Mouse (Mus musculus) heart, embryonic 16.5 days (tissue): ENCODE measurements around the gene F2. TPM values are rescaled to one million over a fixed set of nuclear protein-coding genes. Genes with fewer than 3 reads are reported as not detected.

Experiments
- ATAC-seq: fragments of 200-750 bp; cut with Nextera tagmentation; replicated peaks from 2 replicates; pipeline ENCODE4 v1.8.0; 2017; ENCODE audit warnings: moderate number of reproducible peaks; ENCODE audit not compliant: insufficient read depth, low FRiP score; ENCODE audit errors: extremely low read depth
- H3K27ac ChIP-seq: fragments of 300-500 bp; sonication (generic); 2 replicates; pipeline ENCODE4 v1.5.1; 2014; ENCODE audit warnings: mild to moderate bottlenecking, low read length, control low read depth, moderate library complexity
- H3K27me3 ChIP-seq: fragments of 300-500 bp; sonication (generic); 2 replicates; pipeline ENCODE4 v1.6.1; 2014; ENCODE audit warnings: low read length, mixed read lengths; ENCODE audit not compliant: control insufficient read depth, insufficient read depth
- H3K36me3 ChIP-seq: fragments of 300-500 bp; sonication (generic); 2 replicates; pipeline ENCODE4 v1.6.1; 2014; ENCODE audit not compliant: control insufficient read depth, insufficient read depth
- H3K4me1 ChIP-seq: fragments of 300-500 bp; sonication (generic); 2 replicates; pipeline ENCODE4 v1.6.1; 2014; ENCODE audit warnings: low read length, mixed read lengths; ENCODE audit not compliant: control insufficient read depth, insufficient read depth
- H3K4me2 ChIP-seq: fragments of 300-500 bp; sonication (generic); 2 replicates; pipeline ENCODE4 v1.6.1; 2014; ENCODE audit warnings: low read depth, mild to moderate bottlenecking, control low read depth, low read length
- H3K4me3 ChIP-seq: fragments of 300-500 bp; sonication (generic); 2 replicates; pipeline ENCODE4 v1.5.1; 2014; ENCODE audit warnings: mild to moderate bottlenecking, control low read depth, low read length
- H3K9ac ChIP-seq: fragments of 300-500 bp; sonication (generic); 2 replicates; pipeline ENCODE4 v1.6.1; 2014; ENCODE audit warnings: low read length, control low read depth
- H3K9me3 ChIP-seq: fragments of 300-500 bp; sonication (generic); replicated peaks from 2 replicates; pipeline ENCODE4 v1.6.1; 2016; ENCODE audit warnings: low read length; ENCODE audit not compliant: control insufficient read depth
- whole genome bisulfite sequencing: fragments of 180-500 bp; shearing (Covaris S2); extraction: QIAGEN DNeasy Blood & Tissue Kit; methylation state at CpG from one replicate; pipeline ENCODE4 v1.1.7; 2014; 5-methylcytosine and 5-hydroxymethylcytosine counted together
- polyA plus RNA-seq: library from polyadenylated mRNA; unstranded; fragments of >200 nt; fragmentation: Nextera tagmentation; extraction: Ambion mirVana; gene quantifications from 2 replicates; pipeline ENCODE4 v1.2.1, GENCODE M21; 2015

F2 gene
- polyA plus RNA-seq, 1 experiment from 2014 or later = 0.89 TPM

DNA sequence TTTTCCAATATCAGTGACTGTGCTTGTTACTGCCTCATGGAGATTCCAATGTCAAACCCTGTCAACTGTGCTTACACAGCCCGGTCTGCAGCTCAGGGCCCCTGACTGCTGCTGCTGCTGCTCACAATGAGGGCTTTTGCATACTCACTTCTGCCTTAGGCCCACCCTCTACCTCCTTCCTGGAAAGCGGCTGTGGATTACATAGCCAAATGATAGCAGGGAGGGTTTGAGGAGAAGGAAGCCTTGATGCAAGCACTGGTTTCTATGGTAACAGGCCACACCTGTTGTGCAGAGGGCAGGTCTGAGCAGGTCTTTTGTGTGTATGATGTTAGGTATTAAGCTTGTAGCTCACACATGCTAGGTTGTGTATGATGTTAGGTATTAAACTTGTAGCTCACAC, 31.5 kb upstream of the F2 start:
- WGBS = 60% methylated on average over 2 of the region's 2 CpGs
- Histone ChIP-seq H3K36me3 (peaks cover 64% of the 10 kb centered on the region), H3K27me3 (no peaks in the 10 kb centered on the region), H3K27ac (no peak overlapping the region), H3K4me1 (peaks cover 7% of the 10 kb centered on the region; the same call in 1 of the 2 replicates), H3K9me3 (no peaks in the 10 kb centered on the region), H3K9ac (no peak overlapping the region), H3K4me3 (no peak overlapping the region), H3K4me2 (no peak overlapping the region)
- ATAC-seq = no peak

DNA sequence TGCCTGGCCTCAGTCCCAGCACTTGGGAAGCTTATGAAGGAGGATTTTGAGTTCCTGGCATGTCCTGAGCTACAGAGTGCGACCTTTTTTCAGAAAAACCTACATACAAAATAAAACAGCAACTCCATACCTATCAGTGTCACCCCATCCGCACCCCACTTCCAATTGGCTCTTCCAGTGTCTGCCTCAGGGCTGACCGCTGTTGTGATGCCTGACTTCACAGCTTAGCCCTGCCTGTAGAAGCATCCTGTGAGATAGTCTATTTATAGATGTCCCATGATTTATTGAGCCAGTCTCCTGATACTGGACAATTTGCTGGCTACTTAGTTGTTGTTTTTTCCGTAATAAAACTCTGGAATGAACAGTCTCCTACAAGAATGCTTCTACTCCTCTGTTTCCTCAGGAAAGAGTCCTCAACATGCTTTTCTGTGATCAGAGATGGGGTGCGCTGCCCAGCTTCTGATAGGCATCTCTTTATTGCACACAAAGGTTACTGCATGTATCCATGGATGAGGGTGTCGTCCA, 30.2 kb upstream of the F2 start:
- Histone ChIP-seq H3K4me2 (no peak overlapping the region), H3K9me3 (no peaks in the 10 kb centered on the region), H3K9ac (no peak overlapping the region), H3K27me3 (no peaks in the 10 kb centered on the region), H3K4me3 (no peak overlapping the region), H3K27ac (no peak overlapping the region), H3K36me3 (peaks cover 68% of the 10 kb centered on the region), H3K4me1 (peaks cover 7% of the 10 kb centered on the region; the same call in 1 of the 2 replicates)
- 0 out of 2 replicates have a peak, but pooled peaks have one; percentile 47 for ATAC-seq
- 74% methylated on average over 6 of the region's 6 CpGs for WGBS

DNA sequence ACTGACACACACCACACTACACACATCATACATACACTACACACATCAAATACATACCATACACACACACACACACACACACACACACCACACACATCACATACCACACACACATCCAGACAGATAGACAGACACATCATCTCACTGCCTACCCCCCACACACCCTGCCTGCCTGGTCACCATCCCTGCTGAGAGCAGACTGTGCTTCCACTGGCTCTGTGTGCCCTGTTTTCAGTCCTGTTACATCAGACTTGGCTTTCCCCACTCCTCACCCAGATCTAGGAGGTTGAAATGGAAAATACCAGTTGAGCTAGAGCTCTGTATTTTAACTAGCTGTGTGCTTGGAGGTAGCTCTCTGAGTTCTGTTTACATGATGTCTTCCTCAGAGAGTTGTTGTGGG, 28.6 kb upstream of the F2 start:
- ATAC-seq = no peak

DNA sequence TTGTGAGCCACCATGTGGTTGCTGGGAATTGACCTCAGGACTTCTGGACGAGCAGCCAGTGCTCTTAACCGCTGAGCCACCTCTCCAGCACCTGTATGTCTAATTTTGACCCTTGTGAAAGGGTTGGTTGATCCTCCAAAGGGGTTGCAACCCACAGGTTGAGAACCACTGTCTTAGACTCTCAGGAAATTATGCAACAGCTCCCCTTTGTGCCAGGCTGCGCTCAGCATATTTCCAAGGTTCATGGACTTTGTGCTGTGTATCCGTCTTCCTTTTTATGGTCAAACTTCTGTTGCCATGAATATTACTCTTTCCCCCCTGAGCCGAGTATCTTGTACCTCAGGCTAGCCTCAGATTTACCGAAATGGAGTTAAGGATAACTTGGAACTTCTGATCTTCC, 24.8 kb upstream of the F2 start:
- Histone ChIP-seq H3K36me3 (peaks cover 60% of the 10 kb centered on the region), H3K27ac (no peak overlapping the region), H3K9me3 (no peaks in the 10 kb centered on the region), H3K9ac (no peak overlapping the region), H3K4me2 (no peak overlapping the region), H3K4me3 (no peak overlapping the region), H3K4me1 (peaks cover 8% of the 10 kb centered on the region), H3K27me3 (no peaks in the 10 kb centered on the region)
- 93% methylated on average over 6 of the region's 6 CpGs for WGBS
- ATAC-seq = no peak

More for the DNA sequence above, 28.6 kb upstream of the F2 start:
- Histone ChIP-seq H3K4me2 (no peak overlapping the region), H3K4me3 (no peak overlapping the region), H3K36me3 (peaks cover 65% of the 10 kb centered on the region), H3K4me1 (peaks cover 7% of the 10 kb centered on the region; the same call in 1 of the 2 replicates), H3K27ac (no peak overlapping the region), H3K27me3 (no peaks in the 10 kb centered on the region), H3K9ac (no peak overlapping the region), H3K9me3 (no peaks in the 10 kb centered on the region)

DNA sequence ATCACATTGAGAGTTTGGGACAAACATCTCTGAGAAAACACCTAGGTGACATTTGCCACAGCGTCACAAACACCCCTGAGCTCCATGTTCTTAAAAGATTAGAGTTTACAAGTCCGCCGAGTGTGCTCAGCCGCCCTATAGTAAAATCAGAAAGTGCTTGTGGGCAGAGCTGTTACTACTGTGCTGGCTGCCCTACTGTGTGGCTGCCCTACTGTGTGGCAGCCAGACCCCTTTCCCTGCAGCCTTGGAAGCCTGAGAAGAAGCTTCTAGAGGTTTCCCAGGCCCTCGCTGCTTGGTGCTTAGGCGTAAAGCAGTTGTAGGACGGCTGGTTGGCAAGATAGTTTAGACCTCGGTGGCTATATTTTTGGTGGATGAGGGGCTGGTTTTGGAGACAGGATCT, 23.4 kb upstream of the F2 start:
- Histone ChIP-seq H3K4me3 (no peak overlapping the region), H3K36me3 (peaks cover 56% of the 10 kb centered on the region), H3K27ac (no peak overlapping the region), H3K4me1 (peaks cover 21% of the 10 kb centered on the region), H3K9me3 (no peaks in the 10 kb centered on the region), H3K9ac (no peak overlapping the region), H3K4me2 (no peak overlapping the region), H3K27me3 (no peaks in the 10 kb centered on the region)
- 92% methylated on average over 8 of the region's 8 CpGs for WGBS
- ATAC-seq = no peak

DNA sequence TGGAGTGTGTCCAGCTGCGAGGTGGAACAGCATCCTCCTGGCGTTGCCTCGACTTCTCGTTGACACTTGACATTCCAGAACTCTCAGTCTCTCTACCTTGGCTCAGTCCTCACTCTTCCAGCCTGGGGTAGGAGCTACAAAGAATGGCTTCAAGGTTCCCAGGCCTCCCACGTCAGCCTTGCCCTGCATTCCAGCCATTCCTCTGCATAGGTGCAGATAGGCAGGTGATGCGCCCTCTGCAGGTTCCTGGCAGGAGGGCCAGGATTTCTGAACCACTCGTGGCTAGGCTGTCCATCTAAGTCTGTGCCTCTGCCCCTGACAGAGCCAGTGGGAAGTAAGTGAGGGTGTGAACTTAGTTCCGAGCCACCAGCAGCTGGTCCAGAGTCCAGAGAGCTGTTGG, 20.6 kb upstream of the F2 start:
- Histone ChIP-seq H3K9me3 (no peaks in the 10 kb centered on the region), H3K36me3 (peaks cover 37% of the 10 kb centered on the region), H3K4me1 (peaks cover 42% of the 10 kb centered on the region), H3K27me3 (no peaks in the 10 kb centered on the region), H3K27ac (peak overlapping the region; percentile 81; the same call in 1 of the 2 replicates), H3K4me2 (no peak overlapping the region), H3K9ac (no peak overlapping the region), H3K4me3 (no peak overlapping the region)
- 45% methylated on average over 8 of the region's 8 CpGs for WGBS
- no peak for ATAC-seq

DNA sequence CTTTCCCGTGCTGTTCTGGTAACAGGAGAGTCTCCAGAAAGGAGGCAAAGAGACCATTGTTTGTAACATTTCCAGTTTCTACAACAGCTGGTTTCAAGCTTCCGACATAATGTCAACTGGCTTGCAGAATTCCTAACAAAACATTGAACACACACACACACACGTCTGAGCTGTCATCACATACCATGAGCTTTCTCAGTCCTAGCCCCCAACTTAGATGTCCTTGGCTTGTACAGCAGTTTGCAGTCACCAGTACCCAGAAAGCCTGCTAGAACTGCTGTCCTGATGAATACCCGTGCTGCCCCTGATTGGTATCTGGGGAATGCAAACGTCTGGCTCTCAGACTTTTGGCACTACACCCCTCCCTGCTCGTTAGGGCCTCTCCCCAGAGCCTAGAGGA, 19.6 kb upstream of the F2 start:
- peaks cover 50% of the 10 kb centered on the region for H3K4me1 ChIP-seq
- peak overlapping the region; percentile 81 for H3K27ac ChIP-seq
- peaks cover 29% of the 10 kb centered on the region for H3K36me3 ChIP-seq
- peak; percentile 73 for ATAC-seq
- H3K27me3 ChIP-seq = no peaks in the 10 kb centered on the region
- 34% methylated on average over 6 of the region's 6 CpGs for WGBS
- H3K9me3 ChIP-seq = no peaks in the 10 kb centered on the region
- H3K9ac ChIP-seq = peak overlapping the region; percentile 44
- no peak overlapping the region for H3K4me3 ChIP-seq
- peak overlapping the region; percentile 24; the same call in 1 of the 2 replicates for H3K4me2 ChIP-seq

DNA sequence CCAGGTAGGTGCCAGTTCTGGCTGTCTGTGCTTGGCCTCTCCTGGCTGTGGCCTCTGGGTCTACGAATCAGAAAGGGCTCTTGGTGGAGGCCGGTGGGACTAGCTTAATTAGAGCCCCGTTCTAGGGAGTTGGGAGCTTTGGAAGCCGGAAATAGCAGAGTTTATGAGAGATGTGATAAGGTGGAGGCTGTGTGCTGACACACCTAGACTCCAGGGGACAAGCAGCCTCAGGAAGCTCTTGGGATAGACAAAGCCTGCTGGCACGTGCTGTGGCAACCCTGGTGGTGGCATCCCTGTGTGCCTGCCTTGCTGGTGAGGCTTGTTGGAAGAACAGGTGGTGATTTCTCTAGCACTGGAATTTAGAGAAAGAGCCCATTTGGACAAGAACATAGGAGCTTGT, 19.2 kb upstream of the F2 start:
- WGBS = 41% methylated on average over 5 of the region's 5 CpGs
- 0 out of 2 replicates have a peak overlapping the region, but pooled peaks have one; percentile 34 for H3K9ac ChIP-seq
- no peak overlapping the region for H3K4me3 ChIP-seq
- H3K9me3 ChIP-seq = no peaks in the 10 kb centered on the region
- no peaks in the 10 kb centered on the region for H3K27me3 ChIP-seq
- peaks cover 29% of the 10 kb centered on the region for H3K36me3 ChIP-seq
- no peak for ATAC-seq
- H3K4me1 ChIP-seq = peaks cover 51% of the 10 kb centered on the region
- 0 out of 2 replicates have a peak overlapping the region, but pooled peaks have one; percentile 5 for H3K4me2 ChIP-seq
- peak overlapping the region; percentile 81 for H3K27ac ChIP-seq

DNA sequence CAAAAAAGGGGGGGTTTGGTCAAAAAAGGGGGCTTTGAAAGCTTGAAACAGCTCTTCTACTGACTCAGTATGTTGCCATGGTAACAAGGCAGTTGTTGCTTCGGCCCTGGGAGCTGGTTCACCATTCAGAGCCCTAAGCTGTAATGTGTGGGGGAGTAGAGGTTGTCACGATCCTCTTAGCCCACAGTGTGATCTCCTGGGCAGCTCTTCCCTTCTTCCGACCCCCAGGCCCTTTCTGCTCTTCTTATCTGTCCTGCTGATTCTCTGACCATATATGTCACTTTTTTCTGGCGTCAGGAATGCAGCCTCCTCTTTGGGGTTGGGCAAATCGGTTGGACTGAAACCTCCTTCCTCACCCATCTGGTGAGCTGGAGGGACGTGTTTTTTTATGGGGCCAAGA, 16.6 kb upstream of the F2 start:
- peak overlapping the region; percentile 33 for H3K4me2 ChIP-seq
- H3K27ac ChIP-seq = peak overlapping the region; percentile 64
- no peaks in the 10 kb centered on the region for H3K27me3 ChIP-seq
- no peak overlapping the region for H3K4me3 ChIP-seq
- H3K9me3 ChIP-seq = no peaks in the 10 kb centered on the region
- peaks cover 16% of the 10 kb centered on the region for H3K36me3 ChIP-seq
- ATAC-seq = no peak
- peak overlapping the region; percentile 42 for H3K9ac ChIP-seq
- H3K4me1 ChIP-seq = peaks cover 56% of the 10 kb centered on the region
- 25% methylated on average over 6 of the region's 6 CpGs for WGBS
